In the genomic region with DNA sequence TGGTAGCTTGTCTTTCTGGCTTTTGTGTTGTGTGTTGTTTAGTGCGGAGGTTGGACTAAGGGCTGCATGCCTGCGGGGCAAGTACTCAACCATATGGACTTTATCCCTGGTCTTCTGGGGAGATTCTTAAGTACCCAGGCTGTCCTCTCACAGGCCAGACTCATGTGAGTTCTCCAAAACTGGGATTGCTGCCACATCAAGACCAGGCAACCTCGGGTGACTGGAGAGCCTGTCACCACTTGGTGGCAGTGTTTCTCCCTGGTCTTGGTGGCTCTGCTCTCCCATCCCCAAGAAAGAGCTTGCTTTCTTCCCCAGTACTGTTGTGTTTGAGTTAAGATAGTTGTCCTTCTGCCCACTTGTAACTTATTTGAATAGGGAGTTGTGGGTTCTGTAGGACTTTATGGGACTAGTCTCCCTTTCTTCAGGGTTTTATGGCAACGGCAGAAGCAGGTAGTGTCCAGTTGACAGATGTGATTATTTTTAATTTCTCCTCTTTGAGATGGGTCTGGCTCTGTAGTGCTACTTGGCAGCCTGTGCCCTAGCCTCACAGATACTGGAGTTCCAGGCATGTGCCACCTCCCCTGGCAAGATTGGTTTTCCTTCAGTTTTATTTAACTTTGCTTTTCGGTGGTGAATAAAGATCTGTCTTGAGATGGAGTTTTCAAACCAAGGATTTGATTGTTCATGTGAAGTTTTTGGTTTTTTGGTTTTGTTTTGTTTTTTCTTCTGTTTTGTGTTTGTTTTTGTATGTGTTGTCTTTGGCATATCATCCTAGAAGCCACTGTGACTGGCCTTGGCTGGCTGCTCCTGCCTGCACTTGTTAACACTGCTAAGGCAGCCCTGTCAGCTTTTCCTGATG, we compare ENCODE assay signal across 8 mouse cellular contexts.
A peak's percentile ranks its signal among the peaks of the same experiment; 100 is the strongest.
DNase-seq lines count a peak whose midpoint lies in the region; ATAC-seq lines count a peak whose summit lies in the region.

No protein-coding gene starts in this region.

- no peaks in the 10 kb centered on the region for H3K27me3 ChIP-seq in hindbrain, embryonic 15.5 days

- no peaks in the 10 kb centered on the region for H3K9me3 ChIP-seq in hindbrain, embryonic 15.5 days

- H3K4me2 ChIP-seq in hindbrain, embryonic 15.5 days: no peak overlapping the region

- 64% methylated on average over 5 of the region's 5 CpGs for WGBS in hindbrain, embryonic 15.5 days

- 0 out of 2 replicates have a peak, but pooled peaks cover 3% of the 10 kb centered on the region for H3K4me1 ChIP-seq in hindbrain, embryonic 15.5 days (replicated peaks)

- no peaks in the 10 kb centered on the region for H3K36me3 ChIP-seq in hindbrain, embryonic 15.5 days

- ATAC-seq in hindbrain, embryonic 15.5 days (ENCODE audit: low FRiP score, low read depth): peak; percentile 84

- no peak overlapping the region for H3K27ac ChIP-seq in hindbrain, embryonic 15.5 days (replicated peaks)

- H3K9ac ChIP-seq in hindbrain, embryonic 15.5 days: no peak overlapping the region

- peak; percentile 45 for DNase-seq in T-cell, adult 2 months (ENCODE audit: low spot score)
- DNase-seq in cerebellum, postnatal 10 days: peak; percentile 94 to 95
- DNase-seq in frontal cortex, postnatal 25 days (ENCODE audit: low spot score in 2 of 2): peak; percentile 65 to 74
- DNase-seq in layer of hippocampus, postnatal 36 days: peak; percentile 76 to 79
- DNase-seq in lung, postnatal 25 days (ENCODE audit: low spot score): peak; percentile 90
- DNase-seq in retina, postnatal 7 days (ENCODE audit: low read depth, low spot score): peak; percentile 36
- DNase-seq in thymus, postnatal 4 days: peak; percentile 84

- no peak overlapping the region for H3K4me3 ChIP-seq in hindbrain, embryonic 15.5 days

Comparison
In these comparisons a context has a peak if more than half of its experiments do, and no peak if none do; other contexts are left out.
1. DNase-seq: peak in every context shown above with its lines; median percentile 94 in cerebellum, postnatal 10 days; 90 in lung, postnatal 25 days; 84 in thymus, postnatal 4 days; 78 in layer of hippocampus, postnatal 36 days; 70 in frontal cortex, postnatal 25 days; 45 in T-cell, adult 2 months; 36 in retina, postnatal 7 days.